Mouse (Mus musculus) C2C12 (cell line): ENCODE results near the gene D230025D16Rik. TPM values are rescaled to one million over a fixed set of nuclear protein-coding genes. Genes with fewer than 3 reads are reported as not detected.
"Not testable (repeated sequence)": the region's sequence is repeated elsewhere in the genome, so short reads cannot be mapped to it uniquely, and the experiment has no call there.

Source experiments
- H3K27me3 ChIP-seq: one replicate; pipeline ENCODE4 v1.6.1; 2011; ENCODE audit not compliant: control insufficient read depth, insufficient read depth, insufficient read length
- H3K36me3 ChIP-seq: one replicate; pipeline ENCODE4 v1.6.1; 2011; ENCODE audit not compliant: control insufficient read depth, insufficient read depth
- H3K4me3 ChIP-seq: one replicate; pipeline ENCODE4 v1.5.1; 2011; ENCODE audit warnings: mild to moderate bottlenecking, control low read depth; ENCODE audit not compliant: poor library complexity, insufficient read depth, severe bottlenecking
- H3K79me2 ChIP-seq: one replicate; pipeline ENCODE4 v1.6.1; 2011; ENCODE audit not compliant: control insufficient read depth, insufficient read depth
- H3K79me3 ChIP-seq: one replicate; pipeline ENCODE4 v1.6.1; 2011; ENCODE audit warnings: low read depth, control low read depth
- H3ac ChIP-seq: one replicate; pipeline ENCODE3; 2011; ENCODE audit warnings: low read depth; ENCODE audit not compliant: control insufficient read depth, insufficient read length
- CEBPB ChIP-seq: IDR thresholded peaks from one replicate; pipeline ENCODE4 v1.6.1; 2011; ENCODE audit warnings: low read depth, mild to moderate bottlenecking, control low read depth, moderate library complexity
- CTCF ChIP-seq: IDR thresholded peaks from one replicate; pipeline ENCODE4 v1.5.1; 2011; ENCODE audit not compliant: control insufficient read depth, insufficient read depth, insufficient read length
- FOSL1 ChIP-seq: IDR thresholded peaks from one replicate; pipeline ENCODE4 v1.8.0; 2011; ENCODE audit warnings: mild to moderate bottlenecking, low read length; ENCODE audit not compliant: poor library complexity, insufficient read depth, severe bottlenecking
- MAX ChIP-seq: IDR thresholded peaks from one replicate; pipeline ENCODE4 v1.6.1; 2011; ENCODE audit warnings: mild to moderate bottlenecking, control low read depth
- MYOD1 ChIP-seq: IDR thresholded peaks from one replicate; pipeline ENCODE4 v1.6.1; 2011; ENCODE audit warnings: low read depth; ENCODE audit not compliant: control insufficient read depth, insufficient read length
- MYOG ChIP-seq: IDR thresholded peaks from one replicate; pipeline ENCODE4 v1.6.1; 2011; ENCODE audit not compliant: control insufficient read depth, insufficient read length; ENCODE audit errors: extremely low read depth
- USF1 ChIP-seq: IDR thresholded peaks from one replicate; pipeline ENCODE4 v1.6.1; 2011; ENCODE audit warnings: low read depth, mild to moderate bottlenecking, control low read depth, moderate library complexity
- polyA plus RNA-seq: library from polyadenylated mRNA; unstranded; fragments of >200 nt; fragmentation: generic; extraction: Trizol; gene quantifications from one replicate; pipeline ENCODE4 v1.2.1, GENCODE M21; 2012; ENCODE audit warnings: missing spikeins

The D230025D16Rik gene
- polyA plus RNA-seq, 1 experiment, result 11.4 TPM

- no peak overlapping the region for H3ac ChIP-seq
- peaks cover 15% of the 10 kb centered on the region for H3K36me3 ChIP-seq
- H3K79me3 ChIP-seq, result peaks cover 14% of the 10 kb centered on the region
- no peaks in the 10 kb centered on the region for H3K27me3 ChIP-seq
- TF ChIP-seq MYOG (no peak), USF1 (no peak), MYOD1 (no peak), CTCF (no peak), FOSL1 (no peak)
- no peak overlapping the region for H3K4me3 ChIP-seq
- peaks cover 30% of the 10 kb centered on the region for H3K79me2 ChIP-seq
These were observed 62.0 kb downstream of the D230025D16Rik start for GRCm38 (mm10) chr8:105286907-105287306.

DNA sequence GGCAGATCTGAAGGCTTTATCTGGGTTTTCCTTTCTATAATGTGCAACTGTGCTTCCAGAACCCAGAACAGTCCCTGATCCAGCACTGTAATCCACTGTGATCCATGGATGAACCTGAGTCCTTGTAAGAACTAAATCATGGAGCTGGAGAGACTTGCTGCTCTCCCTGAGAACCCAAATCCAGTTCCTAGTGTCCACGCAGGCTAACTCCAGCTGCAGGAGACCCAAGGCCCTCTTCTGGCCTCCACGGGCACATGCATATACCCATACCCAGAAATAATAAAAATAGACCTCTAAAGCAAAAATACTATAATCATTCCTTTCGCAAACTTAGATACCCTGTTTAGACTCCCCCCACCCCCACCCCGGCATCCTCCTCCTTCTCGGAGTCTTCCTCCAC, 63.3 kb downstream of the D230025D16Rik start:
- TF ChIP-seq MYOG, result no peak
- TF ChIP-seq USF1, result no peak
- TF ChIP-seq MYOD1, result no peak
- TF ChIP-seq FOSL1, result no peak
- no peak for TF ChIP-seq CTCF
- no peak for TF ChIP-seq CEBPB
- TF ChIP-seq MAX, result no peak
- Histone ChIP-seq H3K27me3 (no peaks in the 10 kb centered on the region), H3K79me2 (peaks cover 30% of the 10 kb centered on the region), H3K79me3 (peaks cover 14% of the 10 kb centered on the region), H3K36me3 (peaks cover 5% of the 10 kb centered on the region), H3K4me3 (peak overlapping the region; percentile 39), H3ac (no peak overlapping the region)

GRCm38 (mm10) chr8:105288958-105289732, 64.2 kb downstream of the D230025D16Rik start:
- Histone ChIP-seq H3K36me3 (peaks cover 5% of the 10 kb centered on the region), H3K79me3 (peaks cover 14% of the 10 kb centered on the region), H3ac (peak overlapping the region; percentile 63), H3K79me2 (peaks cover 30% of the 10 kb centered on the region), H3K27me3 (no peaks in the 10 kb centered on the region), H3K4me3 (peak overlapping the region; percentile 39)
- peak; percentile 2 for TF ChIP-seq CTCF
- no peak for TF ChIP-seq MYOD1
- TF ChIP-seq MAX, result peak; percentile 37

GRCm38 (mm10) chr8:105289805-105290460, 65.0 kb downstream of the D230025D16Rik start, which contains the start of gene 4931428F04Rik:
TSS of gene 4931428F04Rik (minus strand) at chr8:105289864.
- Histone ChIP-seq H3K36me3 (peaks cover 5% of the 10 kb centered on the region), H3K4me3 (peak within 1 kb of the TSS; percentile 39), H3K79me3 (peaks cover 14% of the 10 kb centered on the region), H3K79me2 (peaks cover 30% of the 10 kb centered on the region), H3ac (peak within 1 kb of the TSS; percentile 63), H3K27me3 (no peaks in the 10 kb centered on the region)
- TF ChIP-seq MAX, result peak; percentile 83
- no peak for TF ChIP-seq FOSL1
- no peak for TF ChIP-seq CEBPB
- peak; percentile 94 for TF ChIP-seq CTCF
- TF ChIP-seq USF1, result no peak
- no peak for TF ChIP-seq MYOG
- TF ChIP-seq MYOD1, result no peak

GRCm38 (mm10) chr8:105290554-105291314, 65.8 kb downstream of the D230025D16Rik start:
- Histone ChIP-seq H3K79me3 (peaks cover 14% of the 10 kb centered on the region), H3K79me2 (peaks cover 30% of the 10 kb centered on the region), H3K27me3 (no peaks in the 10 kb centered on the region), H3ac (no peak overlapping the region), H3K4me3 (no peak overlapping the region), H3K36me3 (no peaks in the 10 kb centered on the region)
- peak; percentile 72 for TF ChIP-seq MAX
- TF ChIP-seq MYOD1, result no peak
- TF ChIP-seq CTCF, result peak; percentile 89
- no peak for TF ChIP-seq USF1

GRCm38 (mm10) chr8:105291364-105291763, 66.4 kb downstream of the D230025D16Rik start:
- H3ac ChIP-seq, H3K27me3 ChIP-seq, H3K36me3 ChIP-seq, H3K4me3 ChIP-seq: not testable (repeated sequence)
- Histone ChIP-seq H3K79me2 (peaks cover 25% of the 10 kb centered on the region), H3K79me3 (peaks cover 14% of the 10 kb centered on the region)

DNA sequence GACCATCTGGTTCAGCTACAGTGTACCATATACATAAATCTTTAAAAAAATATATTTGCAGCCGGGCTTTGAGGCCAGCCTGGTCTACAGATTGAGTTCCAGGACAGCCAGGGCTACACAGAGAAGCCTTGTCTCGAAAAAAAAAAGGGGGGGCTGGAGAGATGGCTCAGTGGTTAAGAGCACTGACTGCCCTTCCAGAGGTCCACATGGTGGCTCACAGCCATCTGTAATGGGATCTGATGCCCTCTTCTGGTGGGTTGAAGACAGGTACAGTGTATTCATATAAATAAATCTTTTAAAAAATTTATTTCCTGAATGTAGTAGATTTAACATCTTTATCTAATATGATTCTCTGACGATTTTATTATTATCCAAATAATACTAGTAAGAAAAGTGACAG, 66.9 kb downstream of the D230025D16Rik start:
- not testable (repeated sequence) for H3K27me3 ChIP-seq, H3ac ChIP-seq, H3K79me3 ChIP-seq, H3K36me3 ChIP-seq, H3K4me3 ChIP-seq
- peaks cover 21% of the 10 kb centered on the region for H3K79me2 ChIP-seq
